In the genomic region with DNA sequence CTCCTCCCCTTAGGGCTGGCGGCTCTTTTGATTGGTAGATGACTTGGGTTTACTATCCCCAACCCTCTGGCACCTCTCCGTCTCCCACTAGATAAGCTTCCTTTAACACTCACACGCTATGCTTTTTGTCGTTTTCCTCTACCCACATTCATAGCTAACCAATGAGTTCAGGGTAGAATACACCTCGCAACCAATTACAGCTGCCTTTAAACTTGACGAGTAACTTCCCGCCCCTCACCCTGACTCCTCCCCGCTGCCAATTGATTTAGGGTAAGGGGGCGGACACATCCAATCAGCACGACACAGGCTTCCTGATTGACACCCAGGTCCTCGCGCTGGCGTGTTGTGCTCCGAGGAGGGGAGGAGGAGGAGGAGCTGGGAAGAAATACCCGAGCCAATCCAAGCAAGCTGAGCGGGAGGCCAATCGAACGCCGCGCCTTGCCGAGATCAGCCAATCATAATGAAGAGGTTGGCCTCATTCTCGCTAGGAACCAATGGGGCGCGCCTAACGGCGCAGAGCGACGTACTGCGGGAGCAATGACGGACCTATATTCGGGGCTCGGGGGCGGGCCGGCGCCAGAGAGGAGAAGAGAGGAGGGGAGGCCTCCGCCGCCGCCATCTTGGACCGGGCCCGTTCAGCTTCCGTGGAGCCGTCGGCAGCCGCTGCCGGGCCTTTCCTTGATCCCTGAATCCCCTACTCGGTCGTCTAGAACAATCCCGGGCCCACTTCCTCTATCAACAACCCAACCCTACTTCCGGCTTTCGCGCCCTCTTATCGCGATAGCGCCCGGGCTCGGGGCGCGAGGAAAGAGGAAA, we compare ENCODE assay signal across 8 mouse cellular contexts. TPM values are rescaled to one million over a fixed set of nuclear protein-coding genes. Genes with fewer than 3 reads are reported as not detected.
DNase-seq lines count a peak whose midpoint lies in the region; ATAC-seq and TF ChIP-seq lines count a peak whose summit lies in the region.

TSS of gene Cnot3 (plus strand) at position 597 of the 816 bp plus-strand sequence.

- TF ChIP-seq POLR2A in cortical plate, adult 2 months (IDR thresholded peaks at IDR 0.05; ENCODE audit: extremely low read depth, insufficient read depth, low read length) = peak; percentile 58

- H3K9me3 ChIP-seq in megakaryocyte, embryonic 14.5 days = no peaks in the 10 kb centered on the region

- H3K27ac ChIP-seq in cortical plate, adult 2 months (ENCODE audit: insufficient read depth, low read length) = peak within 1 kb of the TSS; percentile 76

- H3K36me3 ChIP-seq in megakaryocyte, embryonic 14.5 days (replicated peaks; ENCODE audit: low read length) = peaks cover 65% of the 10 kb centered on the region

- H3K4me3 ChIP-seq in cortical plate, adult 2 months (ENCODE audit: insufficient read depth, low read length) = peak within 1 kb of the TSS; percentile 50
- H3K4me3 ChIP-seq in megakaryocyte, embryonic 14.5 days (replicated peaks) = peak within 1 kb of the TSS; percentile 96

- H3K4me1 ChIP-seq in cortical plate, adult 2 months (ENCODE audit: control insufficient read depth, insufficient read depth, low read length) = peaks cover 9% of the 10 kb centered on the region
- peaks cover 61% of the 10 kb centered on the region for H3K4me1 ChIP-seq in megakaryocyte, embryonic 14.5 days

- H3K27me3 ChIP-seq in megakaryocyte, embryonic 14.5 days (replicated peaks) = no peaks in the 10 kb centered on the region

- peak; percentile 97 to 99 for DNase-seq in gastrocnemius, adult 8-10 months (ENCODE audit: low spot score in 2 of 2)
- DNase-seq in hindlimb bud, embryonic 11.5 days (ENCODE audit: extremely low spot score, low read depth, low spot score) = peak; percentile 93
- DNase-seq in left cerebral cortex, adult 8-10 months (ENCODE audit: low spot score in 2 of 2) = peak; percentile 96 to 100
- DNase-seq in right cerebral cortex, postnatal 10 days (ENCODE audit: low spot score in 2 of 2) = peak; percentile 99 to 100
- peak; percentile 88 for DNase-seq in urinary bladder, postnatal 25 days (ENCODE audit: low spot score)

- no peak for TF ChIP-seq CTCF in cortical plate, adult 2 months (IDR thresholded peaks at IDR 0.05; ENCODE audit: extremely low read depth, insufficient read depth, low read length)

- peak; percentile 83 for ATAC-seq in activated CD4-positive, CD25-positive, alpha-beta regulatory T cell, adult 4 months

RNA-seq across cellular contexts. Expression of gene Cnot3, which starts in this region (rescaled TPM):
- 10 to 100 TPM; 36.6 to 42.0 TPM for polyA plus RNA-seq in activated CD4-positive, CD25-positive, alpha-beta regulatory T cell, adult 4 months (2017; shearing (Covaris generic))
- polyA plus RNA-seq in cortical plate, adult 2 months (2012; rRNA removed) = 39.9 and 44.6 TPM in 2 replicates
- 10 to 100 TPM; 13.2 to 17.7 (median 14.8) TPM for total RNA-seq in gastrocnemius, adult 8-10 months (2022)
- 10 to 100 TPM; 44.9 to 57.8 (median 51.0) TPM for total RNA-seq in left cerebral cortex, adult 8-10 months (2022)
- polyA plus RNA-seq in megakaryocyte, embryonic 14.5 days (2012; ENCODE audit: insufficient read depth, low replicate concordance) = 518 and 624 TPM in 2 replicates

Comparison
In these comparisons a context has a peak if more than half of its experiments do, and no peak if none do; other contexts are left out.
1. Peak in every context shown above with its lines: DNase-seq, ATAC-seq, H3K4me3 ChIP-seq and H3K27ac ChIP-seq.
2. RNA of gene Cnot3 (polyA plus RNA-seq): 518 to 624 TPM in megakaryocyte, embryonic 14.5 days; 39.9 to 44.6 TPM in cortical plate, adult 2 months and 36.6 to 42.0 TPM in activated CD4-positive, CD25-positive, alpha-beta regulatory T cell, adult 4 months; every median in the first group is over 10 times any median in the second.